Mouse (Mus musculus): Measurements from ENCODE around the gene Crtc1.

Gene Crtc1

GRCm38 (mm10) chr8:70383287-70383686, 56.1 kb downstream of the Crtc1 start:
- peak; percentile 77 for DNase-seq (ENCODE audit: low spot score)

GRCm38 (mm10) chr8:70380069-70380468, 59.3 kb downstream of the Crtc1 start:
- DNase-seq (ENCODE audit: low spot score) = no peak

- no peak for DNase-seq (ENCODE audit: low spot score)
Measured at GRCm38 (mm10) chr8:70377049-70377448, 62.3 kb downstream of the Crtc1 start.

GRCm38 (mm10) chr8:70376275-70376741, 63.1 kb downstream of the Crtc1 start:
- peak; percentile 65 for DNase-seq (ENCODE audit: low spot score)

GRCm38 (mm10) chr8:70375212-70375859, 64.0 kb downstream of the Crtc1 start:
- no peak for DNase-seq (ENCODE audit: low spot score)

GRCm38 (mm10) chr8:70374318-70374927, 65.0 kb downstream of the Crtc1 start:
- DNase-seq (ENCODE audit: low spot score) = peak; percentile 93

- DNase-seq (ENCODE audit: low spot score) = no peak
Measured at GRCm38 (mm10) chr8:70373397-70374317, 65.7 kb downstream of the Crtc1 start, which contains the start of gene Comp. TSS of gene Comp (plus strand) at chr8:70373558.

GRCm38 (mm10) chr8:70371951-70372350, 67.4 kb downstream of the Crtc1 start:
- no peak for DNase-seq (ENCODE audit: low spot score)

- DNase-seq (ENCODE audit: low spot score) = no peak
Measured at GRCm38 (mm10) chr8:70370476-70370875, 68.9 kb downstream of the Crtc1 start.

GRCm38 (mm10) chr8:70366588-70366987, 72.8 kb downstream of the Crtc1 start:
- DNase-seq (ENCODE audit: low spot score) = no peak

GRCm38 (mm10) chr8:70364066-70364465, 75.3 kb downstream of the Crtc1 start:
- peak; percentile 62 for DNase-seq (ENCODE audit: low spot score)

- DNase-seq (ENCODE audit: low spot score) = no peak
Measured at GRCm38 (mm10) chr8:70361484-70362032, 77.8 kb downstream of the Crtc1 start.

- DNase-seq (ENCODE audit: low spot score) = peak; percentile 54
Measured at GRCm38 (mm10) chr8:70360769-70361168, 78.6 kb downstream of the Crtc1 start.

- peak; percentile 64 for DNase-seq (ENCODE audit: low spot score)
Measured at GRCm38 (mm10) chr8:70359411-70359810, 80.0 kb downstream of the Crtc1 start.

- no peak for DNase-seq (ENCODE audit: low spot score)
Measured at GRCm38 (mm10) chr8:70356111-70356510, 83.3 kb downstream of the Crtc1 start.

GRCm38 (mm10) chr8:70354004-70354403, 85.4 kb downstream of the Crtc1 start:
- DNase-seq (ENCODE audit: low spot score) = no peak

- DNase-seq (ENCODE audit: low spot score) = peak; percentile 100
Measured at GRCm38 (mm10) chr8:70353194-70353817, 86.1 kb downstream of the Crtc1 start, which contains the start of gene Upf1. TSS of gene Upf1 (minus strand) at chr8:70353278.

- peak; percentile 76 for DNase-seq (ENCODE audit: low spot score)
Measured at GRCm38 (mm10) chr8:70352657-70353151, 86.7 kb downstream of the Crtc1 start.

GRCm38 (mm10) chr8:70352000-70352384, 87.4 kb downstream of the Crtc1 start:
- DNase-seq (ENCODE audit: low spot score) = no peak

- no peak for DNase-seq (ENCODE audit: low spot score)
Measured at GRCm38 (mm10) chr8:70351035-70351999, 88.1 kb downstream of the Crtc1 start.

Data from testis, postnatal 10 days (tissue).